Mouse (Mus musculus): Measurements from ENCODE around the gene Klhl25. TPM values are rescaled to one million over a fixed set of nuclear protein-coding genes. Genes with fewer than 3 reads are reported as not detected.
"Not testable (repeated sequence)": the region's sequence is repeated elsewhere in the genome, so short reads cannot be mapped to it uniquely, and the experiment has no call there.

The Klhl25 gene
- polyA plus RNA-seq, 1 experiment from 2014 or later, result 32.6 TPM

GRCm38 (mm10) chr7:75863248-75863911 is 15.3 kb downstream of the Klhl25 start:
- not testable (repeated sequence) for H3K27me3 ChIP-seq; H3K9ac ChIP-seq; H3K4me2 ChIP-seq; ATAC-seq (ENCODE audit: low FRiP score, low read depth); H3K4me3 ChIP-seq; H3K9me3 ChIP-seq; H3K27ac ChIP-seq (replicated peaks)
- H3K36me3 ChIP-seq, result peaks cover 17% of the 10 kb centered on the region
- H3K4me1 ChIP-seq (replicated peaks), result peaks cover 12% of the 10 kb centered on the region
- 85% methylated on average over 5 of the region's 5 CpGs for WGBS

GRCm38 (mm10) chr7:75865026-75865425 is 16.9 kb downstream of the Klhl25 start:
- 0 out of 2 replicates have a peak, but pooled peaks cover 7% of the 10 kb centered on the region for H3K4me1 ChIP-seq (replicated peaks)
- H3K4me2 ChIP-seq, result no peak overlapping the region
- H3K27ac ChIP-seq (replicated peaks), result no peak overlapping the region
- H3K36me3 ChIP-seq, result peaks cover 17% of the 10 kb centered on the region
- 96% methylated on average over 6 of the region's 6 CpGs for WGBS
- ATAC-seq (ENCODE audit: low FRiP score, low read depth), result no peak
- no peak overlapping the region for H3K4me3 ChIP-seq
- no peaks in the 10 kb centered on the region for H3K9me3 ChIP-seq
- H3K27me3 ChIP-seq, result no peaks in the 10 kb centered on the region
- no peak overlapping the region for H3K9ac ChIP-seq

- Histone ChIP-seq H3K4me2 (no peak overlapping the region), H3K36me3 (peaks cover 17% of the 10 kb centered on the region), H3K27me3 (no peaks in the 10 kb centered on the region)
Measured at GRCm38 (mm10) chr7:75866557-75866956, 18.4 kb downstream of the Klhl25 start.

GRCm38 (mm10) chr7:75868687-75869086 is 20.6 kb downstream of the Klhl25 start:
- Histone ChIP-seq H3K4me3 (no peak overlapping the region), H3K4me1 (replicated peaks) (0 out of 2 replicates have a peak, but pooled peaks cover 4% of the 10 kb centered on the region), H3K4me2 (no peak overlapping the region), H3K27me3 (no peaks in the 10 kb centered on the region), H3K9me3 (no peaks in the 10 kb centered on the region), H3K9ac (no peak overlapping the region), H3K36me3 (peaks cover 21% of the 10 kb centered on the region), H3K27ac (replicated peaks) (no peak overlapping the region)
- 82% methylated on average over 2 of the region's 2 CpGs for WGBS
- no peak for ATAC-seq (ENCODE audit: low FRiP score, low read depth)

More at GRCm38 (mm10) chr7:75866557-75866956, 18.4 kb downstream of the Klhl25 start:
- Histone ChIP-seq H3K9me3 (no peaks in the 10 kb centered on the region), H3K9ac (no peak overlapping the region), H3K4me1 (replicated peaks) (0 out of 2 replicates have a peak, but pooled peaks cover 4% of the 10 kb centered on the region), H3K4me3 (no peak overlapping the region), H3K27ac (replicated peaks) (no peak overlapping the region)
- no peak for ATAC-seq (ENCODE audit: low FRiP score, low read depth)
- 96% methylated on average over 13 of the region's 13 CpGs for WGBS

GRCm38 (mm10) chr7:75870551-75870950 is 22.4 kb downstream of the Klhl25 start:
- 68% methylated on average over 9 of the region's 9 CpGs for WGBS
- H3K4me2 ChIP-seq, result no peak overlapping the region
- H3K36me3 ChIP-seq, result peaks cover 14% of the 10 kb centered on the region
- H3K27ac ChIP-seq (replicated peaks), result no peak overlapping the region
- H3K27me3 ChIP-seq, result no peaks in the 10 kb centered on the region
- H3K4me3 ChIP-seq, result no peak overlapping the region
- H3K4me1 ChIP-seq (replicated peaks), result 0 out of 2 replicates have a peak, but pooled peaks cover 4% of the 10 kb centered on the region
- H3K9ac ChIP-seq, result no peak overlapping the region
- H3K9me3 ChIP-seq, result no peaks in the 10 kb centered on the region
- no peak for ATAC-seq (ENCODE audit: low FRiP score, low read depth)

GRCm38 (mm10) chr7:75872255-75872654 is 24.1 kb downstream of the Klhl25 start:
- no peak overlapping the region for H3K4me2 ChIP-seq
- H3K4me1 ChIP-seq (replicated peaks), result 0 out of 2 replicates have a peak, but pooled peaks cover 4% of the 10 kb centered on the region
- H3K9ac ChIP-seq, result no peak overlapping the region
- peaks cover 4% of the 10 kb centered on the region; the same call in 1 of the 2 replicates for H3K36me3 ChIP-seq
- WGBS, result 71% methylated on average over 5 of the region's 5 CpGs
- no peak overlapping the region for H3K4me3 ChIP-seq
- no peak overlapping the region for H3K27ac ChIP-seq (replicated peaks)
- no peaks in the 10 kb centered on the region for H3K27me3 ChIP-seq
- 0 out of 2 replicates have a peak, but pooled peaks have one; percentile 15 for ATAC-seq (ENCODE audit: low FRiP score, low read depth)
- no peaks in the 10 kb centered on the region for H3K9me3 ChIP-seq

GRCm38 (mm10) chr7:75872697-75873096 is 24.6 kb downstream of the Klhl25 start:
- Histone ChIP-seq H3K9me3 (no peaks in the 10 kb centered on the region), H3K27ac (replicated peaks) (no peak overlapping the region), H3K4me3 (no peak overlapping the region), H3K27me3 (no peaks in the 10 kb centered on the region), H3K4me1 (replicated peaks) (0 out of 2 replicates have a peak, but pooled peaks cover 4% of the 10 kb centered on the region), H3K36me3 (peaks cover 4% of the 10 kb centered on the region; the same call in 1 of the 2 replicates), H3K9ac (no peak overlapping the region), H3K4me2 (no peak overlapping the region)
- 72% methylated on average over 8 of the region's 8 CpGs for WGBS
- ATAC-seq (ENCODE audit: low FRiP score, low read depth), result no peak

- no peak for ATAC-seq (ENCODE audit: low FRiP score, low read depth)
- Histone ChIP-seq H3K27me3 (no peaks in the 10 kb centered on the region), H3K4me3 (no peak overlapping the region), H3K36me3 (peaks cover 4% of the 10 kb centered on the region; the same call in 1 of the 2 replicates), H3K9ac (no peak overlapping the region), H3K4me2 (no peak overlapping the region), H3K9me3 (no peaks in the 10 kb centered on the region), H3K27ac (replicated peaks) (no peak overlapping the region), H3K4me1 (replicated peaks) (0 out of 2 replicates have a peak, but pooled peaks cover 2% of the 10 kb centered on the region)
- 74% methylated on average over 3 of the region's 3 CpGs for WGBS
Measured at GRCm38 (mm10) chr7:75873216-75873615, 25.1 kb downstream of the Klhl25 start.

GRCm38 (mm10) chr7:75873746-75874145 is 25.6 kb downstream of the Klhl25 start:
- Histone ChIP-seq H3K9ac (no peak overlapping the region), H3K4me1 (replicated peaks) (no peaks in the 10 kb centered on the region), H3K4me3 (no peak overlapping the region), H3K27me3 (no peaks in the 10 kb centered on the region), H3K9me3 (no peaks in the 10 kb centered on the region), H3K4me2 (no peak overlapping the region), H3K36me3 (peaks cover 4% of the 10 kb centered on the region; the same call in 1 of the 2 replicates), H3K27ac (replicated peaks) (no peak overlapping the region)
- 98% methylated on average over 7 of the region's 7 CpGs for WGBS
- no peak for ATAC-seq (ENCODE audit: low FRiP score, low read depth)

- not testable (repeated sequence) for H3K27me3 ChIP-seq; H3K27ac ChIP-seq (replicated peaks); H3K9me3 ChIP-seq; ATAC-seq (ENCODE audit: low FRiP score, low read depth); H3K9ac ChIP-seq; H3K36me3 ChIP-seq; H3K4me1 ChIP-seq (replicated peaks); H3K4me3 ChIP-seq; H3K4me2 ChIP-seq
- 83% methylated on average over 2 of the region's 2 CpGs for WGBS
Measured at GRCm38 (mm10) chr7:75879436-75879835, 31.3 kb downstream of the Klhl25 start.

- Histone ChIP-seq H3K4me3 (no peak overlapping the region), H3K27me3 (no peaks in the 10 kb centered on the region), H3K36me3 (no peaks in the 10 kb centered on the region), H3K27ac (replicated peaks) (no peak overlapping the region), H3K9me3 (no peaks in the 10 kb centered on the region), H3K4me2 (peak overlapping the region; percentile 40), H3K9ac (no peak overlapping the region), H3K4me1 (replicated peaks) (peaks cover 5% of the 10 kb centered on the region)
- peak; percentile 37; the same call in 1 of the 2 replicates for ATAC-seq (ENCODE audit: low FRiP score, low read depth)
- 67% methylated on average over 8 of the region's 8 CpGs for WGBS
Measured at GRCm38 (mm10) chr7:75880236-75880635, 32.1 kb downstream of the Klhl25 start.

- Histone ChIP-seq H3K27me3 (no peaks in the 10 kb centered on the region), H3K27ac (replicated peaks) (no peak overlapping the region), H3K4me2 (peak overlapping the region; percentile 40), H3K4me1 (replicated peaks) (peaks cover 5% of the 10 kb centered on the region), H3K4me3 (no peak overlapping the region), H3K9me3 (no peaks in the 10 kb centered on the region), H3K9ac (no peak overlapping the region), H3K36me3 (no peaks in the 10 kb centered on the region)
- WGBS, result 5% methylated on average over 8 of the region's 8 CpGs
- peak; percentile 89 for ATAC-seq (ENCODE audit: low FRiP score, low read depth)
Measured at GRCm38 (mm10) chr7:75880650-75881049, 32.5 kb downstream of the Klhl25 start.

Data from hindbrain, embryonic 15.5 days (tissue).